Mouse (Mus musculus): Measurements from ENCODE around the gene Foxi3. TPM values are rescaled to one million over a fixed set of nuclear protein-coding genes. Genes with fewer than 3 reads are reported as not detected.

The Foxi3 gene
- not detected for total RNA-seq (2023)

DNA sequence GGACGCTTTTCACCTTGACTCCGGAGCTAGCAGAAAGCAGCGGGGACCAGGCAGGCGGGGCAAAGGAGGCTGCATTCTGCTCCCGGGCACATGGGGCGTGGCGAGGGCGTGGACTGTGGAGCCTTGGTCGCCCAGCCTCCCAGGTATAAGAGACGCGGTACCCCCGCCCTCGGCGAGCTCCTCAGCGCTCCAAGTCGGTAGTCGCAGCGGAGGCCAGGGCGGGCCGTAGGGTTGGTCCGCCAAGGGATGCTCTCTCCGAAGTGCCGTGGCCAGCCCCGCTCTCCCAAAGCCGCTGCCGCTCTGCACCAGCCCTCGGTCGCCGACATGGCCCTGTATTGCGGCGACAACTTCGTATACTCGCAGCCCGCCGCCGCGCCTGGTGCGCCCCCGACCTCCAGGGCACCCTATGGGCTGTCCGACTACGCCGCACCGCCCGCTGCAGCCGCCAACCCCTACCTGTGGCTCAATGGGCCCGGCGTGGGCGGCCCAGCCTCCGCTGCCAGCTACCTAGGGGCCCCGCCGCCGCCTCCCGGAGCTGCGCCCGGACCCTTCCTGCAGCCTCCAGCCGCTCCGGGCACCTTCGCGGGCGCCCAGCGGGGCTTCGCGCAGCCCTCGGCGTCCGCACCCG is at the start of gene Foxi3:
TSS of gene Foxi3 (plus strand) at position 247 of the 628 bp plus-strand sequence.

DNA sequence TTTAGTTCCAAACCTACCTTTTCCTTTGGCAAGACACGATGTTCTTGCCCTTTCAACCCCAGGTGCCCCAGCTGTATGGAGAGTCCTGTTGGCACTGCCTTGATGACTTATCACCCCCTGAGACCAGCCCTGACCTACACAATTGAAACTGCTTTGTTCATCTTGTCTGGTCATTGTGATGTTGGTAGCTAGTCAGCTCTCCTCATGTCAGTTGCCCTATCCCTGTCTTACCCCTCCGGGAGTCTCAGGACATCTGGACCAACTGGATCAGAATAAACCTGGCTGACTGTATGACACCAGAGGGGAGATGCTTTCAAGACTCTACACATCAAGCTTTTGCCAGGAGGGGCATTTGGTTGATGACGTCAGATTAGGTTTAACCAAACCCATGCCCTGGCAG is 37.5 kb upstream of the Foxi3 start, which contains the start of gene Tex37:
TSS of gene Tex37 (minus strand) at position 101 of the 400 bp plus-strand sequence.

Other genes with a start within 250 kb of the Foxi3 start
- 10 to 100 TPM; 51.9 to 56.5 TPM for gene Rpia, start 164.3 kb upstream of the Foxi3 start, total RNA-seq (2023)
- gene Eif2ak3, start 112.0 kb upstream of the Foxi3 start, total RNA-seq (2023), result 100 to 1,000 TPM; 168 to 210 TPM
- gene Tex37, start 37.6 kb upstream of the Foxi3 start, total RNA-seq (2023), result not detected
- gene Thnsl2, start 187.9 kb downstream of the Foxi3 start, total RNA-seq (2023), result not detected
- not detected for gene Fabp1, start 243.3 kb downstream of the Foxi3 start, total RNA-seq (2023)